Mouse (Mus musculus) brown adipose tissue, adult 24 weeks (tissue): ENCODE data around the gene Prc1. TPM values are rescaled to one million over a fixed set of nuclear protein-coding genes. Genes with fewer than 3 reads are reported as not detected.

ENCODE experiments used
- H3K27ac ChIP-seq: fragments of 200-500 bp; replicated peaks from 2 replicates; pipeline ENCODE4 v1.5.1; 2012; ENCODE audit warnings: low read depth, mild to moderate bottlenecking, low read length
- H3K4me1 ChIP-seq: fragments of 200-500 bp; 2 replicates; pipeline ENCODE4 v1.6.1; 2012; ENCODE audit warnings: low read length, mixed read lengths; ENCODE audit not compliant: control insufficient read depth, insufficient read depth, insufficient read length
- H3K4me3 ChIP-seq: fragments of 200-500 bp; 2 replicates; pipeline ENCODE4 v1.5.1; 2012; ENCODE audit warnings: low read depth, mild to moderate bottlenecking, low read length, moderate library complexity; ENCODE audit not compliant: insufficient read depth
- polyA plus RNA-seq: library from polyadenylated mRNA; stranded (reverse); fragments of >200 nt; gene quantifications from 2 replicates; pipeline ENCODE4 v1.2.4, GENCODE M21; 2012; ENCODE audit not compliant: missing spikeins, insufficient read depth, insufficient read length

Gene Prc1
- polyA plus RNA-seq, 1 experiment: 1.3 TPM

GRCm38 (mm10) chr7:80273456-80273855 lies 20.8 kb upstream of the Prc1 start:
- H3K4me3 ChIP-seq: no peak overlapping the region
- H3K27ac ChIP-seq: no peak overlapping the region
- peaks cover 7% of the 10 kb centered on the region; the same call in 1 of the 2 replicates for H3K4me1 ChIP-seq

GRCm38 (mm10) chr7:80276374-80276773 lies 17.9 kb upstream of the Prc1 start:
- H3K4me3 ChIP-seq: no peak overlapping the region
- H3K27ac ChIP-seq: no peak overlapping the region
- H3K4me1 ChIP-seq: no peaks in the 10 kb centered on the region

- H3K4me3 ChIP-seq: no peak overlapping the region
- no peak overlapping the region for H3K27ac ChIP-seq
- no peaks in the 10 kb centered on the region for H3K4me1 ChIP-seq
Measured at GRCm38 (mm10) chr7:80280032-80280431, 14.2 kb upstream of the Prc1 start.

DNA sequence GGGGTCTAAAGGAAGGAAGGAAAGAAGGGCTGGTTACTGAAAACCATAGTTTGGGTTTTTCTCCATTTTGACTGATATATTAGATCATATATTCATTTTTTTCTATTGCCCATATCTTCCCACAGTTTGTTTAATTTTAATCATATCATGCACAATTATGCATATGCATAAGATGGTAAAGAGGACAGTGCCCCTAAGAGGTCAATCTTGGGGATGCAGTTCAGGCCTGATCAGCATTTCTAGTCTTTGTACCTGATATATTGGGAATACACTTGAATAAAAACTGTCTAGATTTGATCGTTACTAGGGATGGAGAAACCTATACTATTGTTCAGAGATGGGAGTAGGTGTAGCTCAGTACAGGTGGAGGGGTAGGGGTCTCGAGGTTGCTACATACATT lies 13.3 kb upstream of the Prc1 start:
- no peak overlapping the region for H3K4me3 ChIP-seq
- H3K4me1 ChIP-seq: no peaks in the 10 kb centered on the region
- no peak overlapping the region for H3K27ac ChIP-seq

- Histone ChIP-seq H3K4me3 (no peak overlapping the region), H3K27ac (no peak overlapping the region), H3K4me1 (no peaks in the 10 kb centered on the region)
Measured at GRCm38 (mm10) chr7:80281646-80282045, 12.6 kb upstream of the Prc1 start.

- Histone ChIP-seq H3K4me3 (no peak overlapping the region), H3K4me1 (no peaks in the 10 kb centered on the region), H3K27ac (no peak overlapping the region)
Measured at GRCm38 (mm10) chr7:80283226-80283918, 10.9 kb upstream of the Prc1 start.

DNA sequence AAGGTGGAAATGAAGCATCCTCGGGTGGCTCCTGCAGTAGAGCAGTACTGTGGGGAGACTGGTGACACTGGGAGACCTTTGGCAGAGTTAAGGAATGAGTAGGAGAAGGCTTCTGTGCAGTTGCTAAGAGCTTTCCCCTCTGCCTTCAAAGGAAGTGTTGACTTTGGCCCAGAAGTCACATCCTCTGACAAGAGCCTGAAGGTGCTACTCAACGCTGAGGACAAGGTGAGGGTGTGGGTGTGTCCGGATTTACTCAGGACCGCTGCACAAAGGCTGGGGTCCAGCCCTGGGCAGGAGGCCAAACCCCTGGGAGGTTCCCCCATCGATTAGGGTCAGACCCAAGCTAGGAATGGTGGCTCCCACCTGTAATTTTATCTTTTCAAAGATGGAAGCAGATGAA lies 9.9 kb upstream of the Prc1 start:
- Histone ChIP-seq H3K27ac (no peak overlapping the region), H3K4me3 (no peak overlapping the region), H3K4me1 (no peaks in the 10 kb centered on the region)

GRCm38 (mm10) chr7:80285725-80286124 lies 8.5 kb upstream of the Prc1 start:
- H3K27ac ChIP-seq: no peak overlapping the region
- H3K4me1 ChIP-seq: no peaks in the 10 kb centered on the region
- no peak overlapping the region for H3K4me3 ChIP-seq

GRCm38 (mm10) chr7:80287736-80288135 lies 6.5 kb upstream of the Prc1 start:
- Histone ChIP-seq H3K4me3 (no peak overlapping the region), H3K27ac (no peak overlapping the region), H3K4me1 (no peaks in the 10 kb centered on the region)

GRCm38 (mm10) chr7:80294764-80295648 lies 756 bp downstream of the Prc1 start:
- Histone ChIP-seq H3K27ac (no peak overlapping the region), H3K4me3 (peak overlapping the region; percentile 58), H3K4me1 (no peaks in the 10 kb centered on the region)

DNA sequence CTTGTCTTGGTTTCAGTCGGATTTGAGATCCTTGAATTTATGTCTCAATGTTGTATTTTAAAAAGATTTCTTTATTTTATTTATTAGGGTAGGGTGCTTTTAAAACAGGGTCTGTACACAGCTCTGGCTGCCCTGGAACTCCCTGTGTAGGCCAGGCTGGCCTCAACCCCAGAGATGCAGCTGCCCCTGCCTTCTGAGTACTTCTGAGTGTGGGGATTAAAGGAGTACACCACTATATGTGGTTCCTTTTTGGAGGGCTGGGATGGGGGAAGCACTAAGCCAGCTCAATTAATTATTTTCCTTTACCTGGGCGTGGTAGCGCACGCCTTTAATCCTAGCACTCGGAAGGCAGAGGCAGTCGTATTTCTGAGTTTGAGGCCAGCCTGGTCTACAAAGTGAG lies 2.2 kb downstream of the Prc1 start:
- H3K4me3 ChIP-seq: no peak overlapping the region
- no peak overlapping the region for H3K27ac ChIP-seq
- no peaks in the 10 kb centered on the region for H3K4me1 ChIP-seq

GRCm38 (mm10) chr7:80297041-80297440 lies 2.8 kb downstream of the Prc1 start:
- H3K4me3 ChIP-seq: no peak overlapping the region
- no peaks in the 10 kb centered on the region for H3K4me1 ChIP-seq
- H3K27ac ChIP-seq: no peak overlapping the region

- H3K4me3 ChIP-seq: no peak overlapping the region
- no peaks in the 10 kb centered on the region for H3K4me1 ChIP-seq
- no peak overlapping the region for H3K27ac ChIP-seq
Measured at GRCm38 (mm10) chr7:80298754-80299153, 4.5 kb downstream of the Prc1 start.

DNA sequence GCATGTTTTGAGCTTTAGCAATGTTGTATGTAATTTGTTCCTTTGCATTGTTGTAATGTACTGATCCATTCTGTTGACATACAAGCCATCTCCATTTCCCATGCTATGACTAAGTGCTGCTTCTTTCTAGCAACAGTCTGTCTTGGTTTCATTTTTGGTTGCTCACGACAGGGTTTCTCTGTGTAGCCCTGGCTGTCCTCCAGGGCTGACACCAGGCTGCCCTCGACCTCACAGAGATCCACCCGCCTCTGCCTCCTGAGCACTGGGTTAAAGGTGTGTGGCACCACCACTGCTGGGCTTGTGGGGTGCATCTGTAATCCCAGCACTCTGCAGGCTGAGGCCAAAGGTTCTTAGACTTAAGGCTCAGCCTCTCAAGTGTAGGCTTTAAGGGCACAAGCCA lies 5.3 kb downstream of the Prc1 start:
- H3K27ac ChIP-seq: no peak overlapping the region
- no peak overlapping the region for H3K4me3 ChIP-seq
- H3K4me1 ChIP-seq: no peaks in the 10 kb centered on the region

GRCm38 (mm10) chr7:80301522-80301921 lies 7.3 kb downstream of the Prc1 start:
- Histone ChIP-seq H3K4me3 (no peak overlapping the region), H3K4me1 (no peaks in the 10 kb centered on the region), H3K27ac (no peak overlapping the region)

GRCm38 (mm10) chr7:80307766-80308165 lies 13.5 kb downstream of the Prc1 start:
- Histone ChIP-seq H3K4me1 (no peaks in the 10 kb centered on the region), H3K27ac (no peak overlapping the region), H3K4me3 (no peak overlapping the region)
